Mouse (Mus musculus) brain, adult 2 months (tissue): ENCODE results near the gene E2f6.
A peak's percentile ranks its signal among the peaks of the same experiment; 100 is the strongest.

Source experiments
- DNase-seq: peaks from one replicate; pipeline ENCODE4 v3.0.0; 2011; ENCODE audit warnings: low read depth, low spot score

E2f6 gene

GRCm38 (mm10) chr12:16872926-16873464 is 62.2 kb downstream of the E2f6 start:
- peak; percentile 45 for DNase-seq

GRCm38 (mm10) chr12:16873549-16873948 is 62.8 kb downstream of the E2f6 start:
- DNase-seq: peak; percentile 95

- DNase-seq: no peak
These were observed 63.3 kb downstream of the E2f6 start for GRCm38 (mm10) chr12:16874086-16874485.

DNA sequence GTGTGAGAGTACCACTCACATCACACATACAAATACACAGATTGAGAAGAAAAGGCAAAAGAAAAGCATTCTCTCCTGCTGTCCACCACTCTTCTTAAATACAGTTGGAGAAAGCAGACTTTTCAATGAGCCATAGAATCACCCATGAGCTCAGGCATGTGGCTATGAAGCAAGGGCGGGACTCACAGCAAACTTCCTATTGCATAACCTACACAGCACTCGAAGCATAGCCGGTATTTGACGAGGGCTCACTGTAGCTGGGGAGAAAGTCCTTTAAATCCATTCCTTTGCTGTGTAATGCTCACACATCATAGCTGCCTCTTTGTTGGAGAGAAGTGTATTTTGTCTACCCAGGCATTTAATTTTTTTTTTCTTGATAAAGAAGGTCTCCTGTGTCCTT is 64.5 kb downstream of the E2f6 start:
- no peak for DNase-seq

DNA sequence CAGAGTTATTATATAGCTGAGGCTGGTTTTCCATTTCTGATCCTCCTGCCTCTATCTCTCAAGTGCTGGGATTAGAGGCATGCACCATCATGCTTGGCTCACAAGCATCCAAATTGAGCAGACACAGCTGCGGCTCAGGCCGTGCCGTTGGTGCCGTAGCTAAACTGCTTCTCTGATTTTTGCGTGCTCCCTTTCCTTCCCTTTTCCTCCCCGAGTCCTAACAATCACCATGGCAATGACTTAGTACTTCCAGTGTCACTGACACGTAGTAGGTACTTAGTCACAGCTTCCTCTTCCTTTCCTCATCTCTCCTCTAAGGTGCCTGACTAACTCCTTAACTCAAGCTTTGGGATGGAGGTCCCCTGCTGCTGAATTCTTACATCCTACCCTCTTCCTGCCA is 64.9 kb downstream of the E2f6 start:
- no peak for DNase-seq

GRCm38 (mm10) chr12:16876667-16877066 is 65.9 kb downstream of the E2f6 start:
- DNase-seq: no peak

DNA sequence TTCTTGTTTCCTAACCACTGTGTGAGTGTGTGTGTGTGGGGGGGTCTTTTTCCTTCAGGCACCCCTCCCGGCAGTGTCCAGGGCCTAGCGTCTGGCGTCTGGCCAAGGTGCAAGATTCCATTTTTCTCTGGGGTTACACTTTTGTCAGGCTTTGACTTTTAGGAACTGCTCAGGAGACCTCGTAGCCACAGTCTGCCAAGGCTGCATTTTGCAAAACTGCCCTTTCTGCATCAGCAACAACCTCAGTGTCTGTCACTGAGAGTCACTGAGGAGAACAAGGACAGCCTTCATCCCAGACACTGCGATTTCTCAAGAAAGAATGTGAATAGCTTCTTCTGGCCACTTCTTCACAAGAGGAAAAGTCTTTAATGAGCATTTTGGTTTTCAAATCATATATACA is 66.4 kb downstream of the E2f6 start:
- DNase-seq: no peak

DNA sequence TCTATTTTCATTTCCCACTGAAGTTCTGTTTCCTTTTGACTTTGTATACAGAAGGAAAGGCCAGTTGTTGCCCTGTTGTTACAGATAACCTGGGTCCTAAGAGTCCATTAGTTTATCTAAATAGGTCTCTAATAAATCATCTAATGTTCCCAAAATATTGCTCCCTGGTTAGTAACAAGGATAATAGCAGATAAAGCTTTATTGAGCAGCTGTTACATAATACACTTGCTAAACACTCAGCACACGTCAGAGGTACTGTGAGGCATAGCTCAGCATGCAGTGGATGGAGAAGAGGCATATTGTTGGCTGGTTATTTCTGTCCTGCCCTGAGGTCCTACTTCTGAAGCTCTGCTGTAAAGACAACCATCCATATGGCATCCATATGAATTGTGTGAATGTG is 66.9 kb downstream of the E2f6 start:
- peak; percentile 71 for DNase-seq

GRCm38 (mm10) chr12:16879369-16879768 is 68.6 kb downstream of the E2f6 start:
- no peak for DNase-seq

- DNase-seq: no peak
These were observed 69.3 kb downstream of the E2f6 start for GRCm38 (mm10) chr12:16880077-16880476.

- no peak for DNase-seq
These were observed 71.7 kb downstream of the E2f6 start for GRCm38 (mm10) chr12:16882442-16882841.

GRCm38 (mm10) chr12:16883111-16883510 is 72.3 kb downstream of the E2f6 start:
- DNase-seq: no peak

GRCm38 (mm10) chr12:16884534-16884933 is 73.8 kb downstream of the E2f6 start:
- DNase-seq: no peak

DNA sequence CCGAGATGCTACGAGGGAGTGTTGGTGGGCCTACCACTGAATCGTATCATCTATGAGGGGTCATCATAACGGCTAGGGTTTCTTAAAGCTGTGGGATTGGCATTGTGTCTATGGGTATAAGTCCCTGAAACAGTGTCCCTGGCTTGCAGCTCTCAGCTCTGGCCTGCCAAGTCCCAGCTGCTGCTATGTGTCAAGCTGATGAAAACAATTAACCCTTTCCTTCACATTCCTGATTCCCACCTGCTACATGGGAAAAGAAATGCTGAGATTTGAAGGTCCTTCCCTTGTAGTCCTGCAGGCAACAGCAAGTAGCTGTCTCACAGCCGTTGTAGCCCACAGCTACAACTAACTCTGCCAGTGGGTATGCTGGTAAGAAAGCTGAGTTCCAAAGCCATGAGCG is 75.6 kb downstream of the E2f6 start:
- DNase-seq: no peak
